Mouse (Mus musculus): ENCODE measurements around the gene Calm5. TPM values are rescaled to one million over a fixed set of nuclear protein-coding genes. Genes with fewer than 3 reads are reported as not detected.
"Not testable (repeated sequence)": the region's sequence is repeated elsewhere in the genome, so short reads cannot be mapped to it uniquely, and the experiment has no call there.

The Calm5 gene
- not detected in 2 replicates for polyA plus RNA-seq (2015; fragmentation: Nextera tagmentation; extraction: Ambion mirVana)

GRCm38 (mm10) chr13:3853648-3854333 lies at the start of gene Calm5:
Calm5 (plus strand) TSS chr13:3854173.
- not testable (repeated sequence) for H3K4me2 ChIP-seq (replicated peaks); H3K9me3 ChIP-seq; ATAC-seq; H3K36me3 ChIP-seq; H3K4me1 ChIP-seq (replicated peaks); H3K27me3 ChIP-seq; H3K4me3 ChIP-seq (replicated peaks); H3K27ac ChIP-seq; H3K9ac ChIP-seq (replicated peaks)
- 80% methylated on average over 3 of the region's 3 CpGs for WGBS

GRCm38 (mm10) chr13:3804186-3804585 lies 49.8 kb upstream of the Calm5 start, which contains the start of gene Calml3:
Calml3 (minus strand) TSS chr13:3804316.
- Histone ChIP-seq H3K4me2 (replicated peaks) (no peak within 1 kb of the TSS), H3K4me3 (replicated peaks) (no peak within 1 kb of the TSS), H3K9me3 (no peaks in the 10 kb centered on the region), H3K9ac (replicated peaks) (no peak within 1 kb of the TSS), H3K36me3 (no peaks in the 10 kb centered on the region), H3K4me1 (replicated peaks) (no peaks in the 10 kb centered on the region), H3K27ac (no peak within 1 kb of the TSS), H3K27me3 (no peaks in the 10 kb centered on the region)
- no peak for ATAC-seq
- 90% methylated on average over 13 of the region's 13 CpGs for WGBS

GRCm38 (mm10) chr13:3805132-3805531 lies 48.8 kb upstream of the Calm5 start:
- no peak overlapping the region for H3K4me3 ChIP-seq (replicated peaks)
- H3K9me3 ChIP-seq, result no peaks in the 10 kb centered on the region
- H3K9ac ChIP-seq (replicated peaks), result no peak overlapping the region
- WGBS, result 65% methylated on average over 2 of the region's 2 CpGs
- H3K36me3 ChIP-seq, result no peaks in the 10 kb centered on the region
- H3K27me3 ChIP-seq, result no peaks in the 10 kb centered on the region
- no peak overlapping the region for H3K4me2 ChIP-seq (replicated peaks)
- H3K4me1 ChIP-seq (replicated peaks), result no peaks in the 10 kb centered on the region
- H3K27ac ChIP-seq, result no peak overlapping the region
- no peak for ATAC-seq

GRCm38 (mm10) chr13:3805638-3806037 lies 48.3 kb upstream of the Calm5 start:
- no peak overlapping the region for H3K27ac ChIP-seq
- H3K4me3 ChIP-seq (replicated peaks), result no peak overlapping the region
- 80% methylated on average over 5 of the region's 5 CpGs for WGBS
- H3K4me2 ChIP-seq (replicated peaks), result no peak overlapping the region
- H3K9me3 ChIP-seq, result no peaks in the 10 kb centered on the region
- ATAC-seq, result no peak
- H3K9ac ChIP-seq (replicated peaks), result no peak overlapping the region
- no peaks in the 10 kb centered on the region for H3K4me1 ChIP-seq (replicated peaks)
- H3K27me3 ChIP-seq, result no peaks in the 10 kb centered on the region
- no peaks in the 10 kb centered on the region for H3K36me3 ChIP-seq

- no peaks in the 10 kb centered on the region for H3K27me3 ChIP-seq
- no peaks in the 10 kb centered on the region for H3K9me3 ChIP-seq
- 74% methylated on average over 7 of the region's 7 CpGs for WGBS
- ATAC-seq, result no peak
- H3K4me1 ChIP-seq (replicated peaks), result no peaks in the 10 kb centered on the region
- no peaks in the 10 kb centered on the region for H3K36me3 ChIP-seq
- no peak overlapping the region for H3K4me2 ChIP-seq (replicated peaks)
- H3K4me3 ChIP-seq (replicated peaks), result no peak overlapping the region
- no peak overlapping the region for H3K27ac ChIP-seq
- H3K9ac ChIP-seq (replicated peaks), result no peak overlapping the region
These were observed 46.7 kb upstream of the Calm5 start for GRCm38 (mm10) chr13:3807131-3807827.

- H3K9ac ChIP-seq (replicated peaks), result no peak overlapping the region
- H3K27ac ChIP-seq, result no peak overlapping the region
- no peaks in the 10 kb centered on the region for H3K27me3 ChIP-seq
- no peak overlapping the region for H3K4me2 ChIP-seq (replicated peaks)
- no peaks in the 10 kb centered on the region for H3K4me1 ChIP-seq (replicated peaks)
- H3K9me3 ChIP-seq, result no peaks in the 10 kb centered on the region
- H3K4me3 ChIP-seq (replicated peaks), result no peak overlapping the region
- no peaks in the 10 kb centered on the region for H3K36me3 ChIP-seq
- WGBS, result 84% methylated on average over 5 of the region's 5 CpGs
- ATAC-seq, result no peak
These were observed 35.8 kb upstream of the Calm5 start for GRCm38 (mm10) chr13:3818012-3818739.

- no peaks in the 10 kb centered on the region for H3K9me3 ChIP-seq
- H3K4me3 ChIP-seq (replicated peaks), result no peak overlapping the region
- ATAC-seq, result no peak
- no peak overlapping the region for H3K9ac ChIP-seq (replicated peaks)
- no peaks in the 10 kb centered on the region for H3K27me3 ChIP-seq
- no peaks in the 10 kb centered on the region for H3K4me1 ChIP-seq (replicated peaks)
- no peak overlapping the region for H3K4me2 ChIP-seq (replicated peaks)
- 90% methylated on average over 2 of the region's 2 CpGs for WGBS
- H3K36me3 ChIP-seq, result no peaks in the 10 kb centered on the region
- no peak overlapping the region for H3K27ac ChIP-seq
These were observed 35.3 kb upstream of the Calm5 start for GRCm38 (mm10) chr13:3818740-3819076.

- no peaks in the 10 kb centered on the region for H3K9me3 ChIP-seq
- H3K4me2 ChIP-seq (replicated peaks), result no peak overlapping the region
- no peaks in the 10 kb centered on the region for H3K27me3 ChIP-seq
- no peak overlapping the region for H3K9ac ChIP-seq (replicated peaks)
- no peaks in the 10 kb centered on the region for H3K4me1 ChIP-seq (replicated peaks)
- H3K4me3 ChIP-seq (replicated peaks), result no peak overlapping the region
- no peaks in the 10 kb centered on the region for H3K36me3 ChIP-seq
- no peak for ATAC-seq
- WGBS, result 69% methylated on average over 4 of the region's 4 CpGs
- no peak overlapping the region for H3K27ac ChIP-seq
These were observed 31.9 kb upstream of the Calm5 start for GRCm38 (mm10) chr13:3822105-3822504.

GRCm38 (mm10) chr13:3825726-3826125 lies 28.2 kb upstream of the Calm5 start:
- ATAC-seq, result no peak
- Histone ChIP-seq H3K36me3 (no peaks in the 10 kb centered on the region), H3K27ac (no peak overlapping the region), H3K9me3 (no peaks in the 10 kb centered on the region), H3K9ac (replicated peaks) (no peak overlapping the region), H3K4me3 (replicated peaks) (no peak overlapping the region), H3K4me2 (replicated peaks) (no peak overlapping the region), H3K4me1 (replicated peaks) (no peaks in the 10 kb centered on the region), H3K27me3 (no peaks in the 10 kb centered on the region)

GRCm38 (mm10) chr13:3831546-3831945 lies 22.4 kb upstream of the Calm5 start:
- H3K9me3 ChIP-seq, result no peaks in the 10 kb centered on the region
- 83% methylated on average over 5 of the region's 5 CpGs for WGBS
- H3K9ac ChIP-seq (replicated peaks), result no peak overlapping the region
- no peaks in the 10 kb centered on the region for H3K27me3 ChIP-seq
- no peak overlapping the region for H3K4me3 ChIP-seq (replicated peaks)
- H3K36me3 ChIP-seq, result no peaks in the 10 kb centered on the region
- no peak for ATAC-seq
- H3K27ac ChIP-seq, result no peak overlapping the region
- no peak overlapping the region for H3K4me2 ChIP-seq (replicated peaks)
- no peaks in the 10 kb centered on the region for H3K4me1 ChIP-seq (replicated peaks)

- H3K27ac ChIP-seq, result no peak overlapping the region
- H3K4me2 ChIP-seq (replicated peaks), result no peak overlapping the region
- WGBS, result 85% methylated on average over 1 of the region's 1 CpGs
- no peak overlapping the region for H3K9ac ChIP-seq (replicated peaks)
- H3K36me3 ChIP-seq, result no peaks in the 10 kb centered on the region
- ATAC-seq, result no peak
- H3K9me3 ChIP-seq, result no peaks in the 10 kb centered on the region
- no peaks in the 10 kb centered on the region for H3K4me1 ChIP-seq (replicated peaks)
- no peaks in the 10 kb centered on the region for H3K27me3 ChIP-seq
- H3K4me3 ChIP-seq (replicated peaks), result no peak overlapping the region
These were observed 22.0 kb upstream of the Calm5 start for GRCm38 (mm10) chr13:3831994-3832393.

GRCm38 (mm10) chr13:3832450-3832849 lies 21.5 kb upstream of the Calm5 start:
- WGBS, result 70% methylated on average over 2 of the region's 2 CpGs
- no peak for ATAC-seq
- Histone ChIP-seq H3K4me2 (replicated peaks) (no peak overlapping the region), H3K27ac (no peak overlapping the region), H3K4me3 (replicated peaks) (no peak overlapping the region), H3K36me3 (no peaks in the 10 kb centered on the region), H3K9ac (replicated peaks) (no peak overlapping the region), H3K9me3 (no peaks in the 10 kb centered on the region), H3K4me1 (replicated peaks) (no peaks in the 10 kb centered on the region), H3K27me3 (no peaks in the 10 kb centered on the region)

Data from midbrain, embryonic 13.5 days (tissue).